Mouse (Mus musculus): ENCODE data around the gene Cd300lb. TPM values are rescaled to one million over a fixed set of nuclear protein-coding genes. Genes with fewer than 3 reads are reported as not detected.

Cd300lb gene
- total and polyA plus RNA-seq, 3 experiments, result not detected

DNA sequence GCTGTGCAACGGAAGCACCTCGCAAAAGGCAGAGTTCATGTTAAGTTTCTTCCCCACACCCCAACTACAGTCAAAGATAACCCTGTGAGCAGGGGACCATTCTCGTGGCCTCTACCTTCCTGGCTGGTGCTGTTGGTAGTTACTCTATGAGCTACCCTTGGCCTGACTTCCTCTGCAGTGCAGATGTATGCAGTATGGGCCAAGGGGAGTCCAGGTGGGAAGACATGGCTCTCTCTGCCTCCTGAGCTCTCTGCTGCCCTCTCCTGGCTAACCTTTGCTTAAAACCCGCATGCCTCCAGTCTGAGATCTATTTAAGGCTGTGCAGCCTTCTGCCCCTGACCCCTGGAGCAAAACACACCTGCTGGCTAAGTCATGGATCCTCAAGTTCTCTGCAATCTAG is 10.2 kb downstream of the Cd300lb start:
- Histone ChIP-seq H3K9me3 (replicated peaks; ENCODE audit: low read length) (peaks cover 6% of the 10 kb centered on the region), H3K9ac (ENCODE audit: insufficient read depth, low read depth) (no peak overlapping the region), H3K4me1 (ENCODE audit: control insufficient read depth in 1 of 2, insufficient read depth in 2 of 2) (no peaks in the 10 kb centered on the region), H3K4me3 (replicated peaks in 1 of 3; ENCODE audit: low read depth in 2 of 3, low read length in 2 of 3, poor library complexity in 1 of 3) (no peak overlapping the region), H3K27ac (ENCODE audit: insufficient read depth, low read depth) (no peak overlapping the region), H3K79me2 (replicated peaks; ENCODE audit: control insufficient read depth, extremely low read depth, insufficient read depth, poor library complexity, severe bottlenecking) (no peaks in the 10 kb centered on the region), H3K4me2 (ENCODE audit: insufficient read depth, low read depth, poor library complexity, severe bottlenecking) (no peak overlapping the region), H3K36me3 (replicated peaks in 1 of 2; ENCODE audit: control insufficient read depth in 1 of 2, insufficient read depth in 1 of 2, low read length in 1 of 2) (no peaks in the 10 kb centered on the region), H3K27me3 (replicated peaks) (peaks cover 41% of the 10 kb centered on the region)
- TF ChIP-seq ZMIZ1 (IDR thresholded peaks at IDR 0.05; ENCODE audit: low read depth, low read length), result no peak
- TF ChIP-seq SIN3A (IDR thresholded peaks at IDR 0.05; ENCODE audit: low read length), result no peak
- no peak for TF ChIP-seq MXI1 (IDR thresholded peaks at IDR 0.05; ENCODE audit: low read depth, low read length)
- TF ChIP-seq SMC3 (IDR thresholded peaks at IDR 0.05; ENCODE audit: low read depth, low read length), result peak; percentile 76
- TF ChIP-seq MAFK (IDR thresholded peaks at IDR 0.05; ENCODE audit: insufficient replicate concordance, low read length), result no peak
- no peak for TF ChIP-seq NRF1 (IDR thresholded peaks at IDR 0.05; ENCODE audit: low read depth, low read length)
- peak; percentile 44 for TF ChIP-seq RAD21 (IDR thresholded peaks at IDR 0.05; ENCODE audit: low read depth, low read length)
- TF ChIP-seq E2F4 (IDR thresholded peaks at IDR 0.05; ENCODE audit: insufficient replicate concordance, low read depth, low read length), result no peak
- no peak for TF ChIP-seq CHD1 (IDR thresholded peaks at IDR 0.05; ENCODE audit: low read depth, low read length)
- TF ChIP-seq CTCF (conservative IDR thresholded peaks at IDR 0.05 in 1 of 2, IDR thresholded peaks at IDR 0.05 in 1 of 2; ENCODE audit: low read depth in 2 of 2, low read length in 2 of 2), result peak; percentile 80 to 91
- TF ChIP-seq NELFE (IDR thresholded peaks at IDR 0.05; ENCODE audit: low read depth, low read length), result peak; percentile 29; the same call in 1 of the 2 replicates
- no peak for TF ChIP-seq JUN (IDR thresholded peaks at IDR 0.05; ENCODE audit: insufficient read depth, low read depth, low read length)
- no peak for TF ChIP-seq ETS1 (conservative IDR thresholded peaks at IDR 0.05; ENCODE audit: low read depth, low read length)
- no peak for TF ChIP-seq MYC (IDR thresholded peaks at IDR 0.05; ENCODE audit: low read depth, low read length)
- TF ChIP-seq UBTF (IDR thresholded peaks at IDR 0.05; ENCODE audit: low read depth, low read length), result no peak
- no peak for TF ChIP-seq PAX5 (IDR thresholded peaks at IDR 0.05; ENCODE audit: low read length)
- TF ChIP-seq POLR2A (IDR thresholded peaks at IDR 0.05; ENCODE audit: low read depth, low read length), result no peak
- TF ChIP-seq MAZ (IDR thresholded peaks at IDR 0.05; ENCODE audit: low read depth, low read length), result no peak
- TF ChIP-seq ELF1 (IDR thresholded peaks at IDR 0.05; ENCODE audit: low read depth, low read length), result no peak
- TF ChIP-seq RCOR1 (conservative IDR thresholded peaks at IDR 0.05; ENCODE audit: low read depth, low read length), result no peak
- TF ChIP-seq KAT2A (IDR thresholded peaks at IDR 0.05; ENCODE audit: insufficient replicate concordance, low read length), result no peak
- no peak for TF ChIP-seq BHLHE40 (IDR thresholded peaks at IDR 0.05; ENCODE audit: low read depth, low read length)
- TF ChIP-seq MEF2A (IDR thresholded peaks at IDR 0.05; ENCODE audit: borderline replicate concordance, low read depth, low read length), result no peak
- no peak for TF ChIP-seq GABPA (IDR thresholded peaks at IDR 0.05; ENCODE audit: insufficient replicate concordance, low read depth, low read length)
- TF ChIP-seq ZKSCAN1 (IDR thresholded peaks at IDR 0.05; ENCODE audit: borderline replicate concordance, low read depth, low read length), result no peak
- no peak for TF ChIP-seq TCF12 (IDR thresholded peaks at IDR 0.05; ENCODE audit: low read depth, low read length)
- TF ChIP-seq USF1 (IDR thresholded peaks at IDR 0.05; ENCODE audit: low read depth, low read length), result no peak
- no peak for TF ChIP-seq ZNF384 (IDR thresholded peaks at IDR 0.05; ENCODE audit: low read depth, low read length)
- no peak for TF ChIP-seq JUND (conservative IDR thresholded peaks at IDR 0.05; ENCODE audit: low read depth, low read length)
- TF ChIP-seq POLR2AphosphoS2 (IDR thresholded peaks at IDR 0.05; ENCODE audit: low read depth, low read length), result no peak
- no peak for TF ChIP-seq CHD2 (IDR thresholded peaks at IDR 0.05; ENCODE audit: low read length)
- in situ Hi-C loops (cut with MboI; ENCODE audit: low pct_ligation_motif_present, low pct_unique_long_range_greater_than_20kb, low sequenced_read_pairs), result no loop called here
- DNase-seq (ENCODE audit: extremely low read depth), result peak; percentile 75
- dilution Hi-C loops (cut with MboI; ENCODE audit: extremely low pct_ligation_motif_present, extremely low pct_unique_long_range_greater_than_20kb, low sequenced_read_pairs), result no loop called here

Measured in CH12.LX (cell line).